Mouse (Mus musculus) CD4-positive, CD25-positive, alpha-beta regulatory T cell, adult 2 months (primary cell): ENCODE measurements around the gene Cux2.

Source experiments
- DNase-seq: peaks from one replicate; pipeline ENCODE4 v3.0.0-alpha.2; 2012; ENCODE audit warnings: low read depth, low spot score

The Cux2 gene

DNA sequence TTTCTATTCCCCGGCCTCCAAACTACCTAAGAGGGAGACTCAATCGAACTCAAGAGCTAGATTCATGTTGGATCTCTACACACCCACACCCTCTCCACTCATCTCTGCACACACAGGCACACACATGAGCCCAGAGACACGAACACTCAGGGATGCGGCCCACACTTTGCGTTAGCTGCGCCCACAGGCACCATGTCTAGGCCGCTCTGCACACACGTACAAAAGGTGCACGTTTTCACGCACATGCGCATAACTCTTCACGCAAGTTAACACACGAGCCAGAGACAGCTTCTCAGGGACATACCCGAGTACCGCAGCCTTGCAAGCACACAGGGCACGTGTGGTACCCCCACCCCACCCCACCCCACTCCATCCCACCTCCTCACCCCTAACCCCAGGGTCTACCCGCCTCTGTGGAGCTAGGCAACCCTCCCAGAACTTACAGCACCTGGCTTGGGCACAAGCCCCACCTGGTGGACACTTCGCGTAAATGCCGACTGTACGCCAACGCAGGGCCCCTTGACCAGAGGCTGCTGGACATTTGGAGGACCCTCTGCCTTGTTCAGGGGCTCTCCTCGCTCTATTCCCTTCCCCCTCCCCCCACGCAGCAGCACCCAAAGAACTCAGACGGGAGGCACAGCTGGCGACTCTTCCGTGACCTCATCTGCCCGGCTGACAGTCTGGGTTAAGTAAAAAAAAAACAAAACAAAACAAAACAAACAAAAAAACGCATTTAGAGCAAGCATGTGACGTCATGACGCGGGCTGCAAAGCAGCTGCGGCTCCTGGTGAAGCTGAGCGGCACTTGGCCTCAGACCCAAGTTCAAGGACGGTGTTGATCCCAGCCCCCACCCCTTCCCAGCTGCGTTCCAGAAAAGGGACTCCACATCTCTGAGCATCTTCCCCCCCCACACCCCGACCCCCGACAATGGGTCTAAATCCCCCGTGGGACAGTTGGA lies 9.4 kb upstream of the Cux2 start:
- peak; percentile 57 for DNase-seq

- peak; percentile 49 for DNase-seq
These were observed 7.7 kb upstream of the Cux2 start for GRCm38 (mm10) chr5:122057622-122058021.

DNA sequence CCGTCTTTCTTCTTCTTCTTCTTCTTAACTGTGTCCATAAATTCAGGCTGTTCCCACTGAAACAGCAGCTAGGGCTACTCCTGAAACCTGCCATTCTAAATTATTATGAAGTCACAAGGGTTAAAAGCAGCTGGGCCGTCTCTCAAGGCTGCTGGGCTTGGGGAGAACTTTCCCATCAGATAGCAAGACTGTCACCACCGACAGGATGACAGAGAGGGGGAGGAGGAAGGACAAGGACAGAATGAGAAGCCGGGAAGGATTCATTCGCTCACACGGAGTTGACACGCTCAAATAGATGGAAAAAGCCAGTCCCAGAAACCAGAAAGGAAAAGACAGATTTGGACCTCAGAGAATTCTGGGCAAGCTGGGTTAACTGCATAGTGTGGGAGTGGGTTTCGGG lies 6.7 kb upstream of the Cux2 start:
- no peak for DNase-seq

- no peak for DNase-seq
These were observed 4.4 kb upstream of the Cux2 start for GRCm38 (mm10) chr5:122054130-122054843.

DNA sequence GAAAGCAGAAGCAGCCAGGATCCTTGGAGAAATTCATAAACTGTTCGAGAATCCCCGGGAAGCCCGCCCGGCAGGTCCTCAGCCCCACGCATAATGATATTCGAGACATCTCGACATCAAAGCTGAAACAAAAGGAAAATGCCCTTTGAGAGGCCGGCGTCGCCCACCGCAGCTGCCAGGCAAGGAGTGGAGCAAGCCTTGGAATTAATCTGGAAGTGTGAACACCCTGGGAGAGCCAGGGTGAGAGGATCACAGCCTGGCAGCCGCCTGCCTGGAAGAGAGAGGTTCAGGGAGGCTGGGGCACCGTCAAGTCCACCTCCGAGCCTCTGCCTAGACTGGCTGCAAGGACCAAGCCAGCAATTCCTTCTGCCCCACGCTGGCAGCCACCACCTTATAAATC lies 3.7 kb upstream of the Cux2 start:
- no peak for DNase-seq

DNA sequence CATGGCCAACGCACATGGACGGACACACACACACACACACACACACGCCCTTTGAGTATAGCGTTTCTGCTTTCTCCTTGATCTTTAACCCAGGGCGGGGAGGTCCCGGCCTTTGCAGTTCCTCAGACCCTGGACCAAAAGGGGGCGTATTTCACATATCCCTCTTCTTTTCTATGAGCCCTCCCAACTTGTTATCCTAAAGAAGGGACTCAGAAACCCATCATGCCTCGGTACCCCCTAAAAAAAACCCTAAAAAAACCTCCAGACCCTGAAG lies 867 bp upstream of the Cux2 start:
- no peak for DNase-seq

DNA sequence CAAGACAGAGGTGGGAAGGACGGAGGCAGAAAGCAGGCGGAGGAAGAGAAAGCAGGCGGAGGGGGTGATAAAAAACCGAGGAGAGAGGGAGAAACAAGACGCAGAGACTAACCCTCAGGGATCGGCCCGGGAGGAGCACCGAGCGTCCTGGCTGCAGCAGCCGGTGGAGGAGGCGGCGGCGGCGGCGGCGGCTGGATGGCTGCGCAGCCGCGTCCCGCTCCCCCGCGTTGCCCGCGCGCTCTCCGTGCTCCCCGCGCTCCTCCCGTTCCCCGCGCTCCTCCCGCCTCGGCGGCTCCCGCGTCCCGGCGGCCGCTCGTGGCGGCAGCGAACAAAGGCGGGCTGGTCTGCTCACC lies 262 bp downstream of the Cux2 start:
- DNase-seq: peak; percentile 43

DNA sequence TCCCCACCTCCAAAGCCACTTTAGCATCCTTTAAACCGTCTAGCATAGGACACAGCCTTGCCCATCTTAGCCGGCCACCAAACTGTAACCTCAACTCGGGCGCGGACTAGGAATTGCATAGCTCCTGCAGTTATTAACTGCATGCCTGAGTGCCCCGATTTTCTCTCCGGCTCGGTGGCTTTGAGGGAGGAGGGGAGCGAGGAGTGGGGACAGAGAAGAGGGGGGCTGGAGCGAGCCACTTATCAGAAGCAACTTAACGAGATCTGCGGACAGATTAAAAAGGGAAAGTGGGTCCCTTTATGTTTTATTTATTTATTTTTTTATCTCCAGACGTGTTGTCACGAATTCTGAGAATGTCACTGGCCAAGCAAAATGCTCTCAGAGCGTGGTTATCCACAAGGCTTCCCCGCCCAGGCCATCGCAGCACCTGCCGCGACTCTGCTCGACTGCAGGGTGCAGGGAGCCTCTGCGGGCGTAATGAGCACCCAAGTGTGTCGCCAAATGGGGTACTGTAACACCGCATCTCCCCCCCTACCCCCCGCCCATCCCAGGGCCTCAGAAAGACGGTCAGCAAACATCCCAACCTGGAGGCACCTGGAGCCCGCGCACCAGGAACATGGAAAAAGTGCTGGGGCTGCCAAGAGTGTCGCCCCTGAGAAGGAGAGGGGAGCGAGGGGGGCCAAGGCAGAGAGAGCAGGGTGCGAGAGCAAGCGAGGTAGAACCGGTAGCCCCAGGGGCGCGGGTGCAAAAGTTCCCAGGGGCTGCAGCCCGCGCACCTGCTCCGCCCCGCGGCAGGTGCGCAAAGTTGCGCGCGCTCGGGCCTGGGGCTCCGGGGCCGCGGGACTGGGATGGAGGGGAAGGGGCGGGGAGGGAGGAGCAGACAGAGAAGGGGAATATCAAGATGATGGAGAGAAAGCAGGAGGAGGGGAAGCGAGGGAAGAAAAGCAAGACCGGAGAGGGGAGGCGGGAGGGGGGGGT lies 927 bp downstream of the Cux2 start:
- no peak for DNase-seq

DNA sequence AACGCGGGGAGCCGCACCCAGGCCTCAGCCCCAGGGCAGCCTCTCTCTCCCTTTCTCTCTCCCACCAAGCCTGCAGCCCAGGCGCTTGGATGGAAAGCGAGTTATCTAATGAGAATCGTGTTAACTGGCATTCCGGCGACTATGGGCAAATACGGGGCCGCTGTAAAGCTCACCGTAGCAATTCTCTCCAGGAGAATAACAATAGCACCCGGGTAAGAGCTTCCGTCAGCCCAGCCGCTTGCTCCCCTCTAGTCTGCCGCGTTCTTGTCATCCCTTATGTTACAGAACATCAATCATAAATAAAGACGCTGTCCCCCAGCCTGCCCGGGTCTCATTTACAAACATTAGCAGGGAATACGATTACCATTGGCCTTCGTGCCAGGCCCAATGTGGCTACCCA lies 1.6 kb downstream of the Cux2 start:
- DNase-seq: no peak

GRCm38 (mm10) chr5:122047791-122048190 lies 2.1 kb downstream of the Cux2 start:
- no peak for DNase-seq

DNA sequence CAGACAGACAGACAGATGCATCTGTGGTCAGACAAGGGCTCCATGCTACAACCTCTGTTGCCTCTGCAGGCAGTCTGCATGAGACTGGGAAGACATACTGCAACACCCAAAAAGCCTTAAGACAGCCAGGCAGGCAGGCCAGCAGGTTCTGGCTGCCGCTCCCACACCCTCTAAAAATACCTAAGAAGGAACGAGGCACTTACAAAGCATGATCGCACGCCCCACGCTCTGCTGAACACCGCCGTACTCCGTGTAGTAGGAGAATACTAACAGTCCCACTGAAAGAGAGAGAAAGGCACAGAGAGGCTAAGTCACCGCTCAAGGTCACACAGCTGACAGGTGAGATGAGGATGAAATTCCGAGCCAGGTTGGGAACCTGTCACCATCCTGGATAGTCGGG lies 6.3 kb downstream of the Cux2 start:
- DNase-seq: no peak

DNA sequence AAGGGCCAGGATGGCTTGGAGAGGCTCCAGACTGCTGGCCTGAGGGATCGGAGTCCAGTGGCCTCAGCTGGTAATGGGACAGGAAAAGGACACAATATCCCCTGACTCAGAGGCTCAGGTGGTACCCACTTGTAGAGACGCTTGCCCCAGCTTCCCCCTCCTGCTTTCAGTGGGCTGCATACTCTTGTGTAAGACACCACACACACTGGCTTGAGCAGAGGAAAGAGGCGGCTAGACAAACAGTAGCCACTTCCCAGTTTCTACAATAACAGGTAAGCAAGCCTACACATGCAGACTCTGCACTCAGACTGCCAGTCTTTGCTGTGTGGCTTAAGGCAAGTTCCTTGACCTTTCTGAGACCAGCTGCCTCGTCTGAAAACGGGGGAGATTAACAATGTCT lies 14.6 kb downstream of the Cux2 start:
- no peak for DNase-seq

GRCm38 (mm10) chr5:122033167-122033478 lies 16.8 kb downstream of the Cux2 start:
- DNase-seq: no peak

- no peak for DNase-seq
These were observed 17.3 kb downstream of the Cux2 start for GRCm38 (mm10) chr5:122032471-122033166.

DNA sequence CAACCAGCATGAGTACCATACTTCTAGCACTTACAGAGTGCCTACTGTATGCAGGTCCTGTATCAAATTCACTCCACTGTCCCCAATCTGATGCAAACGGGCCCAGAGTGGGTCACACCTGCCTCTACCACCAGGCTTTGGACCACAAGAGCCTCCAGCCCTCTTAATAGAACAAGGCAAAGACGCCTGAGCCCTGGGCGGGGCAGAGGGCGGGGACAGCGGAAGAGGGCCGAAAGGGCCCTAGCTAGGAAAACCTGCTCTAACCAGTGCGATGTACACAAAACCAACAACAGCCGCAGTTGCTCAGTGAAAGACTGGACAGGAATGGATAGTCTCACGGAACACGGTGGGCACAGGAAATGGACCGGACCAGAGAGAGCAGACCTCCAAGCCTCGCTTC lies 18.8 kb downstream of the Cux2 start:
- DNase-seq: no peak

- DNase-seq: peak; percentile 17
These were observed 19.3 kb downstream of the Cux2 start for GRCm38 (mm10) chr5:122030640-122031039.

DNA sequence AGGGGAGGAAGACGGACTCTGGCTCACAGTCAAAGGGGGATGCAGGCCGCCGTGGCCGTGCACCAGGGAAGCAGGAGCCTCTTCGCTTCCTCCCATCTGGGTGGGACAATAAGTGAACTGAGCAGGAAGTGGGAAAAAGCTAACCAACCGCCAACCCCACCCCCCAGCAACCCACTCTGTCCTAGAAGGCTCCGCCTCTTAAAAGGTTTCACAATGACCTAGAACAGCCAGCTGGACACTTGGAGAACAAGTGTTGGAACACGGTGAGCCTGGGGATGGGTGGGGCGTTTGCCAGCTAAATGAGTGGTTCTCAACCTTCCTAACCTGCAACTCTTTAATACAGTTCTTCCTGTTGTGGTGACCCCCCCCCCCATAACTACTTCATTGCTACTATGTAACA lies 23.1 kb downstream of the Cux2 start:
- no peak for DNase-seq

GRCm38 (mm10) chr5:122026284-122026683 lies 23.6 kb downstream of the Cux2 start:
- DNase-seq: no peak

- DNase-seq: no peak
These were observed 24.8 kb downstream of the Cux2 start for GRCm38 (mm10) chr5:122025117-122025516.

- DNase-seq: no peak
These were observed 30.6 kb downstream of the Cux2 start for GRCm38 (mm10) chr5:122019288-122019687.

DNA sequence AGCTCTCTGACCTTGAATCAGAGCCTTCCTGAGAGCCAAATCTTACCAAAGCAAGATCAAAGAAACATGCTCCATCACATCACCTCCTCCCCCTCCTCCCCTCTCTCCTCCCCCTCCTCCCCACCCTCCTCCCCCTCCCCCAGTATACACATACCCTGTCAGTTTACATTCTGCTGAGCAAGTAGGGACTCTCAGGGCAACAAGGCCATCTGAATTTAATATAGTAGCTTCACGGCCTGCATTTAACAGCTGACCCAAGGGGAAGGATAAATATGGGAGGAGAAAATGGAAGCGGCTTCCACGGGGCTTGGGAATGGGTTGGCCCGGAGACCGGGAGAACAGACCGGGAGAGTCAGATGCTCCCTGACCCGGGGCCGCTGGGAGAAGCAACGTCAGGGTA lies 32.1 kb downstream of the Cux2 start:
- DNase-seq: no peak

- no peak for DNase-seq
These were observed 32.6 kb downstream of the Cux2 start for GRCm38 (mm10) chr5:122017269-122017668.
